Mouse (Mus musculus) ES-CJ7 (cell line): ENCODE data around the gene Sftpd.

Source experiments
- DNase-seq: peaks from one replicate; pipeline ENCODE4 v3.0.0; 2011; ENCODE audit warnings: low read depth, low spot score

The Sftpd gene

DNA sequence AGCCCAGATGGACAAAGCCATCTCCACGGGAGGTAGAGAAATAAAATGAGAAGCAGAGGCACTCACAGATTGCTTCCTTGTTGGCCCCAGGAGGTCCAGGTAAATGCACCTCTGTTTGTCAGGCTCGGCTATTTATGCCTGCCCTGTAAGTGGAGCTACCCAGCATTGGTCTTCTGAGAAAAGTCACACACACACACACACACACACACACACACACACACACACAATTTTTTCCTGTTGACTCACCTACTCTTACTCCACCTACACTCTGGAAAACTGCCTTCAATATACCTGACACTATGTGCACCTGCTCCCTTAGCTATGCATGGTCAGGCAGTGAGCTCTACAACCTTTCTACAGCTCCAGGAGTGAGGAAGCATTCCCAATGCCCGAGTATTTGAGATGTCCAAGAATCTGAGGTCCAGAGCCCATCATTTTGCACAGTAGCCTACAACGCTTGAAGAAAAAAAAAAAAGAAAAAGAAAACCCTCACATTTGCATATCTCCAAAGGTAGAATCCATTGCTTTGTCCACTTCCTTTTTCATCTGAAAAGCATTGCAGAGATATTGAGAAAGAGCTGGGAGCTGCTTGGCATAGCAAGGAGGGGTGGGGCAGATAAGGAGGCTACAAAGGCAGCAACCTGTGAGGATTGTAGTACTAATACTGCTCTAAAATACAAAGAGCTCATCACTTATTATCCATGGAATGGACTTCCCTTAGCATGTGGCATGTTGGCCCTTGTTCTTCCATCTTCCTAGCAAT, at the start of gene Sftpd:
Gene Sftpd, minus strand, starts transcription at position 91 of the 763 bp plus-strand sequence.
- no peak for DNase-seq

- no peak for DNase-seq
Measured at GRCm38 (mm10) chr14:41198037-41198730, 13.2 kb upstream of the Sftpd start.

DNA sequence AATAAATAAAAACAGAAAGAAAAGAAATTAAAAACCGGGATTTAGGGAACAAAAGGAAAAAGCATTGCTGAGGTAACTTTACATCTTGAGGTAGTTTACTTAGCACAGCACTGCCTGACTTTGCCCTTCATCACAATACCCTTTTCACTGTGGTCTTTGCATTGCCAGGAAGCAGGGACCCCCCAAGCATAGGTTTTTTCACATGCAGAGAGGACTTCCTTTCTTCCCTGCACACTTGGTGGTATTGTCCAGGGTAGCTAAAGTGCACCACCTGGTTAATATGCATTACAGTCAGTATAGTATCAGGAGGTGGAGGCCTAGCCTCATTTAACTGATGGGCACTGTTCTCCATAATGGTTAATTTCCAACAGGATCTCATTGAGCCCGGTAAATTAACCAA, 4.5 kb upstream of the Sftpd start:
- peak; percentile 92 for DNase-seq

GRCm38 (mm10) chr14:41174802-41175201, 10.1 kb downstream of the Sftpd start:
- no peak for DNase-seq

DNA sequence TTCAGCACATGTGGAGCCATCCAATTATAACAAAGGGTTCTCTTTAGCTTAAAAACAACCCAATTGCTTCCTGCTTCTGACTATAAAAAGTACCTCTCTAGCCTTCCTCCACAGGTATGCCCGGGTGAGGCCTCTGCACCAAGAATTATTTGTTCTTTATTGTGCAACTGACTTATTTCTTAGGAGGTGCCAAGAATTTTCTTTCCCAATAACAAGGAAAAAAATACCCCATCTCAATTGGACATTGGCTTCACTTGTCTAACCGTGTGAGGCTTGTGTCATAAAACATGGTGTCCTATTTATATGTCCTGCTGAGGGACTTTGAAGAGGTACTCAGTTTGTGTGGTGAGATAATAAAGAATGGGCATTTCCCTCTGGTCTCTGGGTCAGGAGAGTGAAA, 14.4 kb downstream of the Sftpd start:
- no peak for DNase-seq

DNA sequence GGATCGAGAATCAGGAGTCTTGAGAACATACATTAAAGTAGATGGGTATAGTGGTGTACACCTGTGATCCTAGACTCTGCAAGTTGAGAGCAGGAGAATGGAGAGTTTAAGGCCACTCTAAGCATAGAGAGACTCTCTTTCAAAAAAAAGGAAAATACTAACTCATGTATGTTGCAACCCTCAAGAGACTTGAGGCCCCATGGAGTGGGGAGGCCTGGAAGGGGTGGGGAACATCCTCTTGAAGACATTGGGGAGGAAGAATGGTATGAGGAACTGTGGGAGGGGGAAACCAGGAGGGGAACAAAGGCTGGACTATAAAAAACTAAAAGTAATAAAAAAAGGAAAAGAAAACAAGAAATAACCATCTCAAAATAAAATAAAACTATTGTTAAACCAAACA, 16.4 kb downstream of the Sftpd start:
- no peak for DNase-seq

DNA sequence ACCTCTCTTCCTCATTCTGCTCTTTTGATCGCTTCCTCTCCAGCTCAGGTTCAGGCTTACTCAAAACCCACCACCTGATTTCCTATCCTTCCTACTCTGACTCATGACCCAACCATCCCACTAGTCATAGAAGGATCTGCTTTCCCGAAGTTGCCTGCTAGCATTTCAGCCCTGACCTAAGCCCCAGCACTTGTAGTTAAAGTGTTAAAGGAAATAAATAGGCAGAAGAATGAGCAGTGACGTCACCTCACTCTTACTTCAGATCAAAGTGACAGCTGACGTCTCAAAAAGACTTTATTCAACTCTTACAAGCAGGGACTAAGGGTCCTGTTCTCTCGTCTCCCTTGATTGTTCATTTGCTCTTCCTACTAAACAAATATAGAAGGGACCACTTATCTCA, 17.7 kb downstream of the Sftpd start:
- DNase-seq = no peak

GRCm38 (mm10) chr14:41162663-41163062, 22.3 kb downstream of the Sftpd start:
- peak; percentile 56 for DNase-seq

- no peak for DNase-seq
Measured at GRCm38 (mm10) chr14:41160743-41161142, 24.2 kb downstream of the Sftpd start.

DNA sequence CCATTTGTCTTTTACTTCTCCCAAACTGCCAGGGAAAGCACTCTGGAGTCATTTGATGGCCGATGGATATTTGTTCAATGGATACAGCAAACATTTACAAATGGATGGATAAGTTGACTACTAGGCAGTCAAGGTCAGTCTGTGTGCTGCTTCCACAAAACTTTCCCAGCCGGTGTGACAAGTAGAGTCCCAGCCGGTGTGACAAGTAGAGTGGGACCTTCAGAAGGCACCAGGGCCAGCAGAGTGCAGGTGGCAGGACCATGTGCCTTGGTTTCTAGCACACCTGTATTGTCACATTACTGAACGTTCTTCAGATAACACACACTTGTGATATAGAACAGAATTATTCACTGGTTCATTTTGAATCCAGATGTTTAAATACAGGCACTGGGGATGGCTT, 24.9 kb downstream of the Sftpd start:
- DNase-seq = no peak

GRCm38 (mm10) chr14:41151220-41151898, 33.6 kb downstream of the Sftpd start, which contains the start of gene Mbl1:
Gene Mbl1, plus strand, starts transcription at chr14:41151458.
- DNase-seq = no peak

- no peak for DNase-seq
Measured at GRCm38 (mm10) chr14:41147356-41147755, 37.6 kb downstream of the Sftpd start.

DNA sequence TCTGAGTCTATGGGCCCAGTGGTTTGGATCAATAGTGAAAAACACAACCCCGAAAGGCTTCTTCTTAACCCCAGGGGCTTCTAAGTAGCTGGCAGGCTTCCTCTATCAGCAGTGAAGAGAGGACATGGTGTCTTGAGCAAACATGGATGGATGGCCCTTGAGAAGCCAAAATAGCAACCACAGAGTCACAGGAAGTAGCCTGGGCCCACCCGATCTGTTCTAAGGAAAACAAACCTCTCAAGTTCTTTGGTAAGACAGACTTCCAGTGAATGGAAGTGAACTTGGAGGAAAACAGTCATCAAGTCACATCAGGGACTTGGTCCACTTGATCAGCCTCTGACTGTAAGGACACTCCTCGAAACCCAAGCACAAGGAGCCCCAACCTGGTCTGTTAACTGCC, 38.0 kb downstream of the Sftpd start:
- DNase-seq = no peak

DNA sequence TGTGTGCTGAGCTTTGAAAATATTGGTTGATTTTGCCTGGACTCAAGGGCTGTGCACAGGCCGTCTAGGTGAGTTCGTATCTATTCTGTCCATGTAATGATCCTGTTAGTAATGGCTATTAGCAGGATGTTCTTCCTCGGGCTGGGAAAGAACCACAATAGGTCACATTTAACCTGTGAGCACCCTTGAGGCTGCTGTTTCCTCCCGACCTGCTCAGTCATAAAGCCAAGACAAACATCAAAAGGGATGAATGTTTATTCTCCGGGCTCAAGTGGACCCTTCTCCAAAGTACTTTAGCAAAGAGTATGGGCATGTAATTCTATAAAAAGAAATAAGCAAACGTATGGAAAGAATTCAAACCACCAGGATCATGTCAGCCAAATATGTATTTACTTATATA, 38.9 kb downstream of the Sftpd start:
- DNase-seq = no peak

- no peak for DNase-seq
Measured at GRCm38 (mm10) chr14:41140686-41141085, 44.3 kb downstream of the Sftpd start.

DNA sequence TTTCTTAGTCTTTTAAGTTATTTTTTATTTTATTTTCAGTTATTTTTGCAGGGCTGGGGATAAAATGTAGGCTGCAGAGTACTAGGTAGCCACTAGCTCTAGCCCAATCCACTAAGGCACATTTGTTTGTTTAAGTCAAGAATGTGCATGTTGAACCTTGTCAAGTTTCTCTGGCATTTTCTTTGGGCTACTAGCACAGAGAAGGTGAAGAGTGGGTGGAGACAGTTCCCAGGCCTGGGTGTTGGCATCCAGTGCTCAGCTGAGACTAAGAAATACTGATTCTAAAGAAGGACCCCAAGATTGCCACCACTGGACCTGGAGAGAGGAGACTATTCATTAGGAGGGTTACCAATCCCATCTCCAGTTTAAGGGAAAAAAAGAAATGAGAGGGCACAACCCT, 47.9 kb downstream of the Sftpd start:
- DNase-seq = no peak

DNA sequence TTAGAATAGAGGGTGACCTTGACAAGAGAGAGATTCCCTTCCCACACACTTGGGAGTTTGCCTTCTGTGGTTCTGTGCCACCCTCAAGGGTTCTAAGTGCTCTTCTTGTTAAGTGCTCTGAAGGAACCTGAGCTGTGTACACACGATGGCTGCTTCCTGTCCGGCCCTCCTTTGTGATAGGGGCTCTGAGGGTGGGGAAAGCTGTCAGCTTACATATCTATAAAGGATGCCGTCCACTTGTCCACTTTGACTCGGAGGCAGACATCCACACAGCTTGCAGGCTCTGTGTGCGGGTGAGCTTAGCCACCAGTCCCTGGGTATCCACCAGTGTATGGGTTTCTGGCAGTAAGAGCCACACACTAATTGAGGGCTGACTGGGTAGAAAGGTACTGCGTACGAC, 53.4 kb downstream of the Sftpd start, which contains the start of gene Sftpa1:
Gene Sftpa1, plus strand, starts transcription at position 243 of the 400 bp plus-strand sequence.
- DNase-seq = no peak

- DNase-seq = peak; percentile 67
Measured at GRCm38 (mm10) chr14:41127997-41128396, 57.0 kb downstream of the Sftpd start.

GRCm38 (mm10) chr14:41124683-41125082, 60.3 kb downstream of the Sftpd start:
- no peak for DNase-seq
